ENCODE assay signal across 16 mouse cellular contexts in genomic region chr3:109572871-109573270, GRCm38 (mm10).
DNase-seq lines count a peak whose midpoint lies in the region; ATAC-seq and TF ChIP-seq lines count a peak whose summit lies in the region.
"Had no signal": no experiment of that assay in that cellular context is flagged by ENCODE, and none has a peak within 500 bp of the region (broad histone marks: within the 10 kb centered on the region; RNA-seq: fewer than 3 reads in every experiment).

No protein-coding gene starts in this region.

- H3K36me3 ChIP-seq in intestine, embryonic 15.5 days, result no peaks in the 10 kb centered on the region
- no peaks in the 10 kb centered on the region for H3K36me3 ChIP-seq in kidney, embryonic 15.5 days
- no peaks in the 10 kb centered on the region for H3K36me3 ChIP-seq in small intestine, adult 2 months (ENCODE audit: control insufficient read depth, insufficient read depth, low read length)
- no peaks in the 10 kb centered on the region for H3K36me3 ChIP-seq in liver, postnatal 0 days (replicated peaks; ENCODE audit: insufficient read depth, low read length)
- H3K36me3 ChIP-seq: forebrain, embryonic 15.5 days; limb, embryonic 12.5 days; liver, embryonic 15.5 days had no signal

- H3K9me3 ChIP-seq in intestine, embryonic 15.5 days, result no peaks in the 10 kb centered on the region
- no peaks in the 10 kb centered on the region for H3K9me3 ChIP-seq in kidney, embryonic 15.5 days (replicated peaks)
- no peaks in the 10 kb centered on the region for H3K9me3 ChIP-seq in liver, postnatal 0 days (ENCODE audit: low read length)
- H3K9me3 ChIP-seq: forebrain, embryonic 15.5 days; limb, embryonic 12.5 days; liver, embryonic 15.5 days had no signal

- H3K4me1 ChIP-seq in intestine, embryonic 15.5 days (replicated peaks), result peaks cover 7% of the 10 kb centered on the region; the same call in 1 of the 2 replicates
- no peaks in the 10 kb centered on the region for H3K4me1 ChIP-seq in kidney, embryonic 15.5 days
- peaks cover 20% of the 10 kb centered on the region; the same call in 1 of the 2 replicates for H3K4me1 ChIP-seq in small intestine, adult 2 months (ENCODE audit: control insufficient read depth, insufficient read depth, insufficient read length, low read length)
- H3K4me1 ChIP-seq in liver, postnatal 0 days (ENCODE audit: insufficient read depth), result no peaks in the 10 kb centered on the region
- H3K4me1 ChIP-seq: liver, embryonic 15.5 days had no signal

- H3K4me3 ChIP-seq in intestine, embryonic 15.5 days (replicated peaks), result no peak overlapping the region
- H3K4me3 ChIP-seq in kidney, embryonic 15.5 days (replicated peaks), result no peak overlapping the region
- H3K4me3 ChIP-seq in small intestine, adult 2 months (ENCODE audit: low read depth, low read length), result no peak overlapping the region
- no peak overlapping the region for H3K4me3 ChIP-seq in liver, postnatal 0 days (ENCODE audit: low read depth, low read length)
- H3K4me3 ChIP-seq: forebrain, embryonic 15.5 days; limb, embryonic 12.5 days; liver, embryonic 15.5 days had no signal

- TF ChIP-seq CTCF in small intestine, adult 2 months (IDR thresholded peaks at IDR 0.05; ENCODE audit: extremely low read depth, insufficient read length, insufficient replicate concordance, low read depth, low read length), result no peak
- no peak for TF ChIP-seq CTCF in liver, postnatal 0 days (IDR thresholded peaks at IDR 0.05; ENCODE audit: low read depth)

- H3K27me3 ChIP-seq in intestine, embryonic 15.5 days (replicated peaks), result no peaks in the 10 kb centered on the region
- H3K27me3 ChIP-seq in kidney, embryonic 15.5 days, result no peaks in the 10 kb centered on the region
- H3K27me3 ChIP-seq in small intestine, adult 2 months (ENCODE audit: control insufficient read depth, insufficient read depth, low read length), result no peaks in the 10 kb centered on the region
- no peaks in the 10 kb centered on the region for H3K27me3 ChIP-seq in liver, postnatal 0 days (ENCODE audit: insufficient read depth, low read length)
- H3K27me3 ChIP-seq: forebrain, embryonic 15.5 days; limb, embryonic 12.5 days; liver, embryonic 15.5 days had no signal

- 33% methylated on average over 3 of the region's 3 CpGs for WGBS in intestine, embryonic 15.5 days
- WGBS in kidney, embryonic 15.5 days, result 49% methylated on average over 3 of the region's 3 CpGs
- 13% methylated on average over 3 of the region's 3 CpGs for WGBS in small intestine, adult 2 months
- 71% methylated on average over 3 of the region's 3 CpGs for WGBS in liver, postnatal 0 days (ENCODE audit: insufficient replicate concordance)

- no peak for TF ChIP-seq EP300 in liver, postnatal 0 days (IDR thresholded peaks at IDR 0.05; ENCODE audit: low read depth)

- H3K9ac ChIP-seq in intestine, embryonic 15.5 days, result no peak overlapping the region
- no peak overlapping the region for H3K9ac ChIP-seq in kidney, embryonic 15.5 days
- no peak overlapping the region for H3K9ac ChIP-seq in liver, postnatal 0 days (replicated peaks)
- H3K9ac ChIP-seq: forebrain, embryonic 15.5 days; hindbrain, embryonic 14.5 days; limb, embryonic 12.5 days; liver, embryonic 15.5 days had no signal

- DNase-seq in adipocyte (ENCODE audit: low spot score), result peak; percentile 38
- no peak for DNase-seq in cerebellum, adult 18-20 months
- DNase-seq in liver, postnatal 0 days, result no peak
- no peak for DNase-seq in heart, postnatal 4 days
- DNase-seq: adrenal gland, postnatal 14 days; cerebellum, adult 9-11 months; heart, adult 11 months; heart, postnatal 10 days had no signal

- no peak; the same call in 1 of the 2 replicates for TF ChIP-seq POLR2A in small intestine, adult 2 months (IDR thresholded peaks at IDR 0.05; ENCODE audit: low read depth, low read length)

- H3K27ac ChIP-seq in intestine, embryonic 15.5 days, result peak overlapping the region; percentile 66
- H3K27ac ChIP-seq in kidney, embryonic 15.5 days, result peak overlapping the region; percentile 85
- H3K27ac ChIP-seq in small intestine, adult 2 months (ENCODE audit: insufficient read depth, low read depth, low read length), result peak overlapping the region; percentile 56; the same call in 1 of the 2 replicates
- H3K27ac ChIP-seq in liver, postnatal 0 days (ENCODE audit: low read depth), result no peak overlapping the region
- H3K27ac ChIP-seq: forebrain, embryonic 15.5 days; hindbrain, embryonic 14.5 days; limb, embryonic 12.5 days; liver, embryonic 15.5 days had no signal

- peak; percentile 86 for ATAC-seq in intestine, embryonic 15.5 days
- ATAC-seq in kidney, embryonic 15.5 days (replicated peaks; ENCODE audit: low FRiP score), result no peak
- ATAC-seq in liver, postnatal 0 days, result no peak
- ATAC-seq: CD4-positive, CD25-positive, alpha-beta regulatory T cell, adult 4 months; forebrain, embryonic 15.5 days had no signal

- no peak overlapping the region; the same call in 1 of the 2 replicates for H3K4me2 ChIP-seq in intestine, embryonic 15.5 days (replicated peaks)
- no peak overlapping the region for H3K4me2 ChIP-seq in kidney, embryonic 15.5 days
- H3K4me2 ChIP-seq in liver, postnatal 0 days (ENCODE audit: low read depth, low read length), result no peak overlapping the region
- H3K4me2 ChIP-seq: forebrain, embryonic 15.5 days; hindbrain, embryonic 14.5 days; liver, embryonic 15.5 days had no signal
